Mouse (Mus musculus) right cerebral cortex, postnatal 36 days (tissue): ENCODE results near the gene Olfr569.

ENCODE experiments used
- DNase-seq, 2 experiments: peaks; one replicate each; pipeline ENCODE4 v3.0.0; 2022; ENCODE audit warnings: low spot score in 2 of 2, mixed read lengths in 1 of 2

Gene Olfr569

DNA sequence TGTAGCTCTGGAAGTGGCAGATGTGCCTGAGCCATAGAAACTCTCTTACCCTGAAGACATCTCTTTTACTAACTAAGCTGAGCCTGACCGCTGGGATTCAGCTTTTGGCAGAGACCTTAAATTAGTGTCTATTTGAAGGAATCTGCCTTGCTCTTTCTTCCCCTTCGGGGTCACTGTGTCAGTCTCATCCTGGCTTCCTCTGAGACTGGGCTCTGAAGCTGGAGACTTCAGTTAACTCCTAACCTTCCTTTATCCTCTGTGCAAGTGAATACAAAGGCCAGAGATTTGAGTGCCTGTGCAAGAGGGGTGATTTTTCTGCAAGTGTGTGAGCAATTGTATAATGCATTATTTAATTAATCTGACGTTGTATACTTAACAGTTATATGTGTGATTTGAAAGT is at the start of gene Olfr569:
Olfr569 (minus strand) TSS at position 101 of the 400 bp plus-strand sequence.
- DNase-seq: no peak

DNA sequence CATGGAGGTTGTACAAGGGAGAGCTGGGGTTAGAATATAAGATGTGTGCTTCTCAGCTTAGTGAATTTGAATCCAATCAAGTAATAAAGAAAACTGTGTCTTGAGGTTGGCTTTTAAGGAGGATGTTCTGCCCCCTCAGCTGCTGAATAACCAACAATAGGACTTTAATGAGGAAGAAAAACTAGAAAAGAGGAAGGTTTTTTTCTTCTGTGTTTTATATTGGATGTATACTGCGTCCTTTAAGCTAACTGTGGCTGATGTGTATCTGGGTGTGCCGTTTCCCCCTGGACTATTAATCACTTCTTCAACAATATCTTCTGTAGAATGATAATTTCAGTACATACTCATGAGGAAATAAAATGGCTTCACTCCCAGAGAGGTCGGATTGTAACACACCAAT is 36.4 kb upstream of the Olfr569 start:
- no peak for DNase-seq

DNA sequence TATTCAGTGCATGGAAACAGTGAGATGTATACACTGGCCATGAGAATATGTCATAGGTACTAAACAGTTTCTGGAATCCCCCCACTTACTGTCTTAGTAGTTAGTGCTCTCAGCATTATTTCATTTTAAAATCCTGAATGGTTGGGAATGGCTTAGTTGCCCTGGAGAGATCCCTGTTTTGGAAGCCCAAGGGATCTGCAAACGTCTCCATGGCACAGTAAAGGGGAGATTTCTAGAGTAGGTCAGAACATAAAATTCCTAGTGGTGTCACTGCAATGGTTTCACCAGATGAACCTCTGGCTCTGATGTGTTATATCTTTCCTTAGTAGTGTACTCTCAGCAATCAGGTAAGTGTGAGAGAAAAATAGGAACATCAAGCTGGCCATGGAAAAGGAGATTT is 33.4 kb upstream of the Olfr569 start, which contains the start of gene Olfr572:
Olfr572 (plus strand) TSS at position 301 of the 400 bp plus-strand sequence.
- no peak for DNase-seq

DNA sequence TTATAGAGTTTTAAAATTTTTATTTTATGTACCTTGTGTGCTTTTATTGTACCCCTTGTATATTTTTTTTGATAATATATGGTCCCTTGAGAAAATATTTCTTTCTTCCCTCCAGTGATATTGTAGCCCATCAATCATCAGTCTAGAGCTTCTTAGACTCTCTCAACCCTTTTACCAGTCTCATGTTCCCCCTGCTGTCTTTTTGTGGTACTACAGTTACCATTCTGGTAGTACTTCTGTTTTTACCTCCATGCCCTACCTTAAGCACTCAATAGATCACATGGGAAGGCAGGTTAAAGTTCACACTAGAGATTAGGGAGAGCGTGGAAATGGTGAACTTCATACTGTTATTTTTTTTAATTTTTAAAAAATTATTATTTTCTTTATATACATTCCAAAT is 28.9 kb upstream of the Olfr569 start:
- DNase-seq: no peak

DNA sequence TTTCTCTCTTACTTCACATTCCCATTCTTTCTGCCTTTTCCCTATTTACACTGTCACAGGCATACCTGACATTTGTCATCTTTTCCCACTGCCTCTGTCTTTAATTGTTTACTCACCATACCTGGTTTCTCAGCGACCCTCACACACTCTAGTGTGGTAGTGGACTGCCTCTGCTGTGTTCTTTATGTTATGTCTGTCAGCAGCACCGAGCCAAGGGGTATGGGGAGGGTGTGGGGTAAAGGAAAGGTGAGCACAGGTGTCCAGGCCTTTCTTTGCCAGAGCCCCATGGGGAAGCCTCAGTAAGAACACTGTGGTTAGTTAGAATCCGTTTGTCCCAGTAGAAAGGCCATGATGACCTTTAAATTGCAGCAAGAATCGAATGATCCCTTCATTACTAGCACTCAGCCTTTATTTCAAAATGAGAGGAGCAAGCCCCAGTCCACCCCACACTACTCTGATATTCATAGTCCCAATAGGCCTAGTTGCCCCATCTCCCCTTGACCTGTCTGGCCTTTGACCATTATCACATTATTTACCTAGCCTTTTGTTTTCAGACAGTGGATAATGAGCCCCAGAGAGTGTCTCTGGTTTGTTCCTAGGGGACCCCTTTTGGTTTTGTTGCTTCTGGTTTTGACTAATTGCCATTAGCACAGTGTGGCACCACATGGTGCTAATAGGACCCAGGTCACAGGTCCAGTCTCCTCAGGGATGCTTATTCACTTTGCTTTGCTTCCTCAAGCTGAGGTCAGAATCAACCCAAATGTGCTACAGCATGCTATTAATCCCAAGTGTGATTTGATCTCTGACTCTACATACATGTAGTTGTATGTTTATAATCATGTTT is 26.6 kb upstream of the Olfr569 start, which contains the start of gene Olfr571:
Olfr571 (minus strand) TSS at position 505 of the 844 bp plus-strand sequence.
- no peak for DNase-seq

DNA sequence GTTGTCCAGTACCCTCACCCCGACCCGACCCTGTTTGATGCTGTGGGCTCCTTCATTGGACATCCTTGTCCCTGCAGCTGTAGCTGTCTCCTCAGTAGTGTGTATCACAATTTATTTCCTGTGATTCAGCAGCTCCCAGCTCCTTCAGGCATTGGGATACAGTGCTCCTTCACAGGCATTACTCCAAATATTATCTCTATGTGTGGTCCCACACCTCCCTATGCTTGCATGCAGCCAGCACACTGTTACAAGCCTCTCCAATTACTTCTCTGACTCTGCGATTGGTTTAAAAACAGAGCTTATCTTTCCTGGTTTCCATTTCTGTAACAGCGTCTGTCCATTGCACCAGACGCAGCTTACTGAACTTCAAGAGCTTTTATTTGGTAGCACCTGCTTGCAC is 25.7 kb upstream of the Olfr569 start:
- no peak for DNase-seq

DNA sequence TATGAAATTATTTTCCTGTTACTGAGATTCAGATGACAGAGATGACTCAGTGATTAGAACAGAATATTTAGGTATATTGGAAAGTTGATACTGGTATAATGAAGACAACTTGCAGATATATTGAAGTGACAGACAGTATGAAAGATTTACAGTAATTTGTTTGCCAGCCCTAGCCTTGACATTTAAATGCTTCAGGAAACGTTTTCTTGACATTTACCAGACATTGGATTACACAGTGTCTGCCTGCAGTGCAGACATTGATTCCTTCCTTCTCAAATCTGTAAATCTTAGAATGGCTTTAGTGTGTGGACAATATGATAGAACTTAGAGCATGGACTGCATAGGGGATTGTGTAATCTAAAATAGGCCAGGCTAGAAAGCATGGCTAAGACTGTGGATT is 24.6 kb upstream of the Olfr569 start:
- no peak for DNase-seq

DNA sequence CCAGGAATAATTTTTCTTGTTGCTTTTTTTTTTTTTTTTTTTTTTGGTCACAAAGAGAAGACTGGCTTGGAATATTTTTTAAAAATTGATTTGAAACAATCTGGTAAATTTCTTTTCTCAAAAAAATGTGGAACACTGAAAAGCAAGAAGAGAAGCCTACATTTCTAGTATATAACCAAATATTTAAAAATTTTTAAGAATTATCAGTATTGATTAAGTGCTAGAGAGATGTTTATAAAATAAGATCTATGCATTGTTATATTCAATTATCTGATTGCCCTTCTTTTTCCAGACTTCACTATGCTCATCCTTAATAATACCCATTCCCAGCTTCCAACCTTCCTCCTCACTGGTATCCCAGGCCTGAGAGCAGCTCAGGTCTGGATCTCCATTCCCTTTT is 13.9 kb downstream of the Olfr569 start, which contains the start of gene Olfr568:
Olfr568 (plus strand) TSS at position 301 of the 400 bp plus-strand sequence.
- no peak for DNase-seq

DNA sequence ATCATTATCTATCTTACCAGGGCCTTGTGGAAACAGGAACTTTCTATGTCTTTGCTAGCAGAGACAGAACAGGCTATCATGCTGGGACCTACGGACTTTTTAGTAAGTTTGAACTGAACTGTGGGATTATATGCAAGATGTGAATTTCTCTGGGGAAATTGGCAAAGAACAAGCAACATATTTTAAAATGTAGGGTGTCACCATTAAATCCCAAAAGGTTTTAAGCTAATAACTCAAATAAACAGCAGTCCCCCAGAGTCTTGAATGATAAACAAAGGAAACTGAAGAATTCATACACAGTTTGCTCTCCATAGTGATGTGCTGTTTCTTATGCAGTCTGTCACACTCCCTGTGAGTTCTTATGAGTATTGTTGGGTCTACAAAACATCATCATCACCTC is 32.0 kb downstream of the Olfr569 start, which contains the start of gene Olfr566:
Olfr566 (minus strand) TSS at position 101 of the 400 bp plus-strand sequence.
- DNase-seq: no peak

DNA sequence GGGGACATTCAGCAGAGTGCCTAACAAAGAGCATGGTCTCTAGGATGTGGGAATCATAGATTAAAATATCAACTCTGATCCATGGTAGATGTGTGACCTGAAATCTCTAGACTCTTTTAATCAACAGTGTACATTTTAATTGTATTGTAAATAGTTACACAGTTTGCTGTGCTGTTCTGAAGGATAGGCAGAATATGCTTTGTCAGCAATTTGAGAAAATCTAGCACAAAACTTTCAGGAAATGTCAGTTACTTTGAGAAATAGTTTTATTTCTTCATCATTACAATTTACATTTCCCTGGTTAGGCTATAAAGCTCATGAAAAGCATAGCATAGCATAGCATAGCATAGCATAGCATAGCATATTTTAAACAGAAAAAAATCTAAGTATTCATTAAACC is 34.9 kb downstream of the Olfr569 start:
- DNase-seq: no peak
